Mouse (Mus musculus) thymus, adult 2 months (tissue): ENCODE measurements around the gene E130208F15Rik.

Source experiments
- CTCF ChIP-seq: fragments of 200-500 bp; IDR thresholded peaks from 2 replicates; pipeline ENCODE4 v1.5.1; 2012; ENCODE audit warnings: mild to moderate bottlenecking, control low read depth, low read length, moderate library complexity, borderline replicate concordance; ENCODE audit not compliant: control insufficient read depth, poor library complexity, insufficient read depth; ENCODE audit errors: extremely low read depth
- POLR2A ChIP-seq: fragments of 200-500 bp; IDR thresholded peaks from 2 replicates; pipeline ENCODE4 v1.6.1; 2012; ENCODE audit warnings: mild to moderate bottlenecking, low read length, control low read depth, moderate library complexity; ENCODE audit not compliant: control insufficient read depth, poor library complexity, insufficient read depth; ENCODE audit errors: extremely low read depth

GRCm38 (mm10) chr7:30367466-30367865 lies 45.9 kb downstream of the E130208F15Rik start:
- TF ChIP-seq CTCF (no peak), POLR2A (no peak)
